Mouse (Mus musculus) 3134 (cell line): ENCODE results near the gene Cdyl.

Source experiments
- DNase-seq: peaks from one replicate; pipeline ENCODE4 v3.0.0-alpha.2; 2011; ENCODE audit warnings: low spot score; ENCODE audit not compliant: insufficient read length; ENCODE audit errors: extremely low read depth

Gene Cdyl

GRCm38 (mm10) chr13:35756393-35757338, 97.0 kb downstream of the Cdyl start:
- DNase-seq, result no peak

- no peak for DNase-seq
Measured at GRCm38 (mm10) chr13:35760372-35760771, 100.7 kb downstream of the Cdyl start.

GRCm38 (mm10) chr13:35764559-35764958, 104.9 kb downstream of the Cdyl start:
- DNase-seq, result no peak

- no peak for DNase-seq
Measured at GRCm38 (mm10) chr13:35765817-35766216, 106.2 kb downstream of the Cdyl start.

- no peak for DNase-seq
Measured at GRCm38 (mm10) chr13:35769673-35770072, 110.0 kb downstream of the Cdyl start.

GRCm38 (mm10) chr13:35770421-35770820, 110.8 kb downstream of the Cdyl start:
- no peak for DNase-seq

- no peak for DNase-seq
Measured at GRCm38 (mm10) chr13:35771968-35772382, 112.3 kb downstream of the Cdyl start.

GRCm38 (mm10) chr13:35773763-35774162, 114.1 kb downstream of the Cdyl start:
- no peak for DNase-seq

GRCm38 (mm10) chr13:35776123-35776522, 116.5 kb downstream of the Cdyl start:
- DNase-seq, result no peak

GRCm38 (mm10) chr13:35780714-35781113, 121.1 kb downstream of the Cdyl start:
- no peak for DNase-seq

- no peak for DNase-seq
Measured at GRCm38 (mm10) chr13:35781755-35782154, 122.1 kb downstream of the Cdyl start.

- no peak for DNase-seq
Measured at GRCm38 (mm10) chr13:35782949-35783348, 123.3 kb downstream of the Cdyl start.

- no peak for DNase-seq
Measured at GRCm38 (mm10) chr13:35783576-35783975, 123.9 kb downstream of the Cdyl start.

- no peak for DNase-seq
Measured at GRCm38 (mm10) chr13:35784281-35784680, 124.6 kb downstream of the Cdyl start.

- DNase-seq, result no peak
Measured at GRCm38 (mm10) chr13:35785330-35785939, 125.8 kb downstream of the Cdyl start.

GRCm38 (mm10) chr13:35786726-35787399, 127.2 kb downstream of the Cdyl start:
- no peak for DNase-seq

- no peak for DNase-seq
Measured at GRCm38 (mm10) chr13:35789577-35789976, 129.9 kb downstream of the Cdyl start.

- DNase-seq, result no peak
Measured at GRCm38 (mm10) chr13:35790431-35790830, 130.8 kb downstream of the Cdyl start.

GRCm38 (mm10) chr13:35794309-35794708, 134.7 kb downstream of the Cdyl start:
- no peak for DNase-seq

- no peak for DNase-seq
Measured at GRCm38 (mm10) chr13:35794774-35795173, 135.1 kb downstream of the Cdyl start.

GRCm38 (mm10) chr13:35795887-35796286, 136.3 kb downstream of the Cdyl start:
- DNase-seq, result no peak
